Mouse (Mus musculus): ENCODE measurements at regions not wholly inside any gene's neighbourhood (a gene's known extent, or its start where the extent isn't known, plus 50 kb on each side); places are given as distances from the start of the nearest gene placed in this dataset.
A peak's percentile ranks its signal among the peaks of the same experiment; 100 is the strongest.

DNA sequence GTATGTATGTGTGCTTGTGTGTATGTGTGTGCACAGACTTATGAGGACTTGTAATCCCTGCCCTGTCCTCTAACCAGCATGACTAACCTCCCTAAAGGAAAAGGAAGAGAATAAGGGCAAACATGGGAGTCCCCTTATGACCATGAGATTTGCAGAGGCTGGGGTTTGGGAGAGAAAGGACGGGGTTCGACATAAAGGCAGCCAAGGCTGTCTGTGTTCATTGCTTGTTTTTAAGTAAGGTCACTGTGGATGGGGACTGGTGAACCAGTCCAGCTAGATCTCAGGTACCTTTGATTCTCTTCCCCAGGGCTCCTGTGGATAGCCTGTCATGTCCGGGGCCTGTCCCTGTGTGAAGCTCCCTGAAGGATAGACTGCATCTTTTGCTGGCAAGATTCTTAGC, 55.6 kb downstream of the Irf2bp2 start:
- DNase-seq = no peak
- intact Hi-C loops (cut with DNase I) = no loop called here

DNA sequence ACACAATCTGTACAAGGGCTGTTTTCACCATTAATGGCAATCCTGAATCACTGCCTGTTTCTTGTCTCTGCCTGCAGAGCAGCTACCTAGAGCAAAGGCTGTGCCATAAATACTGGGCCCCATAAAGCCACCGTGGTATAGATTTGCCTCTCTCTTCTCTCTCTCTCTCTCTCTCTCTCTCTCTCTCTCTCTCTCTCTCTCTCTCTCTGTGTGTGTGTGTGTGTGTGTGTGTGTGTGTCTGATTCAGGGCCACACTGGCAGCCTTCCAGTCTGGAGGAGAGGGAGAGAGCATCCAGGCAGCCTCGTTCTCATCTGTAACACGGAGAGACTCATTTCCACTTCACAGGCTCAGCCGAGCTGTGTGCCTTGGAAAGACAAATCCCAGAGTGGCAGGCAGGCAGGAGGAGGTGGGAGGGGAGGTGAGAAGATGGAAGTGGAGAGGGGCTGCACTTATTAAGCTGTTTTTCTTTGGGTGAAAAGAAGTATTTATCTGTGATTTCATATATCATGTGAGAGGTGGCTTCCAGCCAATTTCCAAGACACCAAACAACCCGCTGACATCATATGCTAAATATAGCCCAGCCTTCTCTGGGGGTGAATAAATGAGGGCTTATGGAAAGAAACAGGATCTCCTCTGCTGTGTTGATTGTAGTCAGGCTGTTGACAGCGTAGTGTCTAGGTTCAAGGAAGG, 56.7 kb downstream of the Irf2bp2 start:
- intact Hi-C loops (cut with DNase I) = no loop called here

DNA sequence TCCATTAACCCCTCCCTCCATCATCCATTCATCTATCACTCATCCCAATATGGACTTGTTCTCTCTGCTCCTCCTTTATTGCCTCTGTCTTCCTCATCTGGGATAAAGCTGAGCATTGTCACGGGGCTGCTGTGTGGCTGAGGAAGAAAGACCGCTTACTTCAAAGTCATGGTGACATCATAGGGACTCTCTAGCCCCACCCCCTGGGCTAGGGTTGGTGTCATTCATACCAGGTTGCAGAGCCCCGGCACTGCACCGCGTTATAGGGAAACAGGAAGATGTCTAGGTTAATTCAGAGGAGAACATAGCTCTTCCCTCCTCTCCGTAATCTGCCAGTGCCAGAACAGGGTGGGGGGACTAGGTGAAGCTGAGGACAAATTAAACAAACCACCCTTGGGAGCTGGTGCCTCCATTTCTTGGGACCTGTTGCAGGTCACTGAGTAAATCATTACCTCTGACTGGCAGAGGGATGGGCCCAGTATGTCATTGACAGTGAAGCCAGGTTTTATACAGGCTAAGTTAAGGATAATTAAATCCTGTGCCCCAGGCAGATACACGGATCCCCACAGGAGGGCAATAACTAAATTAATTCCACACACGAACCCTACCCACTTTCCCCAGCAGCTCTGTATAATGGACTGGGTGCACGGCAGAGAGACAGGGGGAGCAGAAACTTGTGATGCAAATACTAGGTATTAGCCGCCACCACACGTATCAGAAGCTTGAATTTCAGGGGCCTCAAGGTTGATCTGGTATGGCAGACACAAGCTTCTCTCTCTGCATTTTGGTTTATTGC, 57.5 kb downstream of the Irf2bp2 start:
- intact Hi-C loops (cut with DNase I) = no loop called here
- no peak for DNase-seq

More for the DNA sequence above, 56.7 kb downstream of the Irf2bp2 start:
- DNase-seq = peak; percentile 62 to 78

DNA sequence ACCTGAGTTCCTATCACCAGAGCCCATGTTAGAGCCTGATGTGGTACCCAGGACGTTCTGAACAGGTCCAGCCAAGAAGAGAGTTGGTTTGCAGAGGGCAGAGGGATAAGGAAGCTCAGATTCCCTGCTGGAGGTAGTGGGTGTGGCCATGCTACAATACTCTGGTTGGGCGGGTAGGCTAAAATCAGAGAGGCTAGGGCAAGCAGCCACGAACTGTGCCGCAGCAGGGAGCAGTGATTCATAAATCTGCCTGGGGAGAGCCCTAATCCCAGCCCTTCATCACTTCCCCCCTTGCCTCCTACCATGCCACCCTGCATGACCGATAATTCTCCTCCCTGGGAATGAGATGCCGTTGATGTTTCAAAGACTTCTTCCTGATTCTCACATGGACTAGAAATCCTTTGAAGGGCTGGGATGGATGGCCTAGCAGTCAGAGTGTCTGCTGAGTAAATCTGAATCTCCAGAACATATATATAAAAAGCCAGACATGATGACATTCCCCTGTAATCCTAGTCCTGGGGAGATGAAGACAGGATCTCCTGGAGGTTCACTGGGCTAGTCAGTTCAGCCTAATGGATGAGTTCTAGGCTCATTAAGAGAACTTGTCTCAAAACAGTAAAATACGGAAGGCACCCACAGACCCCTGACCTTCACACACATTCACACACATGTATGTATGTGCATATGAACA, 57.6 kb upstream of the Tarbp1 start:
- intact Hi-C loops (cut with DNase I) = no loop called here
- no peak for DNase-seq

DNA sequence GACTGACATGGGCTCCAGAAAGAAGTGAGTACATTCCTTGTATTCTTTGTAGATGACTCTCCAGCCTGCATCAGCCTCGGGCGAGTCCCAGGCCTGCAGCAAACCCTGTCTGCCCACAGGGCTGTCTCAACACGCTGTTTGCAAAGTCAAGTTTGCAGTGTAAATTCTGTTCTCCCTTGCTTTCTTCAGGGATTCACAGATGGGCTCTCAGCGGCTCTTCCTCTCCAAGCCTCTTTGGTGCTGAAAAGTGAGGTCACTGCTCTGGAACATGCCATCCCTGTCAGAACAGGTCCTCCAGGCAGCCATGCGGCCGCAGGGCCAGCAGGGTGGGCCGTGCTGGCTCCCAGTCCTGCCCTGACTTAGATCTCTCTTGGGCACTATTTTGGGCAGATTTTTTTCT, 56.6 kb upstream of the Tarbp1 start:
- intact Hi-C loops (cut with DNase I) = no loop called here
- DNase-seq = no peak

DNA sequence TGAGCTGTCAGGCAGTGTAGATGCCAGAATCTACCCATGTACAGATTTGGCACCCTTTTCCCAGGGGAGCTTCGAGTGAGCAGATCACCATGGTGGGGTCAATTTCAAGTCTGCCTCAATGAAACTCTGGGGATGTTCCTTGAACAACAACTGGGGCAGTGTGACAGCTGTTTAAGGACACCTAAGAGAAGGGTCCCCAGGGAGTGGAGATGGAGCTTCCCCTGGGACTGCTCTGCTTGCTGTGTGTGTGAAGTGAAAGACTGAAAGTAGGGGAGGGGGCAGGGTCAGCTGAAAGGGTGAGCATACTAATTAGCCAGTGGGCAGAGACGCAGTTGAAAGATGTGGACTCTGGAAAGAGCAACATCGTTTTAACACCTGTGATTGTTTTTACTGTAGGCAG, 54.5 kb upstream of the Tarbp1 start:
- DNase-seq = no peak
- intact Hi-C loops (cut with DNase I) = loop anchor here (2.0 to 5.0 kb wide), 2 partner anchors 38 to 55 kb away; no protein-coding TSS in a partner anchor

DNA sequence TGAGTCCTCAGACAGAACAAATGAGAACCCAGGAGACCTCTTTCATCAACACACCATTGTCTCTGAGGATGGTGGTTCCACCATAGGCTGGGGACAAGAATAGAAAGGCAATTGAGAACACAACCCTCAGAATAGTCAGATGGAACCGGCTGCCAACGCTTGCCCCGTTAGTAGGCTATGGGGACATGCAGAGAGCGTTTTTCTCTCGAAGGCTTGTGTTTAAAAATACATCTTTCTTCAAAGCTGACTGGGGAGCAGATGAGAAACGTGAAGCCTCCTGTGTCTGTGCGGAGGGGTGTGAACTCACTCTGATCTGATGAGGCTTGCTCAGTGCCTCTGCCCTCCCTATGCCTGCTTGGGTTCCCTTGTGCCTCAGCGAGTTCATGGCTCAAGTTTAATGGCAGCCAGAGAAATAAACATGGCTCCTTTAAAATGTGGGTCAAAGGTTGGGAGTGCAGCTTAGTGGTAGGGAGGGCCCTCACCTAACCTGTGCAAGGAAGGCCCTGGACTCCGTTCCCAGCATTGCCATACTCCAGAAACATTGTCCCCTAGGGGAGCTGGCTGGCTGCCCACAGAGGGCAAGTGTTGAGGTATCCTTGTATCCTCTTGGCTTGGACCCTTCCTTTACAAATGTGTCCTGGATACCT, 53.7 kb upstream of the Tarbp1 start:
- DNase-seq = no peak
- intact Hi-C loops (cut with DNase I) = loop anchor here (2.0 to 5.0 kb wide), 2 partner anchors 39 to 56 kb away; no protein-coding TSS in a partner anchor

DNA sequence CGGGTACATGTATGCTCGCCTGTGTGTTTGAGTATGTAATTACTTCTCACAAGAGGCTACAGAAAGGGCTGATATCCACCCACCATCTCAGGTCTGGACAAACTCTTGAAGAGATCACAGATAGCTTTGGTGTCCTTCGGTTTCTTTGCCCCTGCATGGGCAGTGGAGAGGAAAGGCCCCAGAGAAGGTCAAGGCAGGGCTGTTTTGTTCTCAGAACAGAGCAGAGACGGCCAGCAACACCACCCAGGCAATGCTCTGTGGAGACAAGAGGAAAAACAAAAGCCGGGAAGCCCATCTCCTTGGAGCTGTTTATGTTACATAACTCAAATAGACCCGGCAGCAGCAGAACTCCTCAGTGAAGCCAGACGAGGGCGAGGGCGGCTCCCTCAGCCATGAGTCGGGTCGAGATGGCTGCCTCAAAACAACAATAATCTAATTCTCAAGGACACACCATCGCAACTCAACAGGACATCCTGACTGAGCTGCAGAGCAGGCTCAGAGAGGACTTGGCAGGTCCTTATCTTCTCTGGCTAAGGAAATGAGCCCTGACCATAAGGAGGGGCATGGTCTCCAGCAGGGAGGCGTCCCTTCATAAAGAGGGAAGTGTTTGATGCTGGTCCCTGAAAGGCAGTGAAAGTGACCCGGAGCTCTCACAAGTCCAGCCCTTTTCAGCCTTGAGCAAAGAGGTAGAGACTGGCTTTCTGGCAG, 52.2 kb upstream of the Tarbp1 start:
- intact Hi-C loops (cut with DNase I) = loop anchor here (5.0 kb wide), 1 partner anchor 40 kb away; no protein-coding TSS in a partner anchor
- DNase-seq = peak; percentile 74 to 83

DNA sequence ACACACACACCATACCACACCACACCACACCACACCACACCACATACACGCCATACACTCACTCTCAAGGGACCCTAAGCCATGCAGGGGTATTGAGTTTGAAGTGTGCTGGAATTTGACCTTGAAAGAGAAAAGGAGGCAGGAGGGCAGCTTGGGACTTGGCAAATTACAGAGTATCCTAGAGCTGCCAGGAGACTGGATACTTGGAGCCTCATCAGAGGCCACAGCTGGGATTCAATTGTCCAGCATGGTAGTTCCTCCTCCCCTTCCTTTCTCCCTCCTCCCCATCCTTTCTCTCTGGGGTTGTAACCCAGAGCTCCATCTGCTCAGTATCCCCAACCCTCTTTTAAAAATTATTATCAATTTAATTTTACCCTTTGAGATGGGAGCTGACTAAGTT, 50.7 kb upstream of the Tarbp1 start:
- intact Hi-C loops (cut with DNase I) = loop anchor here (2.0 to 5.0 kb wide), 3 partner anchors 42 to 141 kb away; no protein-coding TSS in a partner anchor
- peak in 1 of 2 experiments; percentile 45 for DNase-seq

All from heart, postnatal 36 days (tissue).